27 mouse cellular contexts compared by ENCODE assay signal in the genomic region with DNA sequence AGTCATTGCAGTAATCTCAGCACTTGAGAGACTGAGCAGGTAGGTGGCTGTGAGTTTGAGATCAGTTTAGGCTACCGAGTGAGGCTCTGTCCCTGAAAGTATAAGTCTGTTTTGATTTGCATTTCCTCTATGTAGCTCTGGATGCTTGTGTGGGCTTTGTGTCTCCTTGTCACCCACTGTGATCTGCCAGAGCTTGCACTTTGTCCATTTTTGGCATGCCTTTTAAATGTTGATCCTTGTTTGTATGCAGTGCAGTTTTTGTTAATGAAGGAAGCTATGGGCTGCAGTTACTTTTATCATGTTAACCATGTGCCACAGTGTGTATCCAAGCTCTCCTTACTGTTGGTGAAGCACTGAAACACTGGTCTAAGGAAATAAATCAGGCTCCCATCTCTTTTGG. TPM values are rescaled to one million over a fixed set of nuclear protein-coding genes. Genes with fewer than 3 reads are reported as not detected.
A peak's percentile ranks its signal among the peaks of the same experiment; 100 is the strongest.
DNase-seq lines count a peak whose midpoint lies in the region; ATAC-seq and TF ChIP-seq lines count a peak whose summit lies in the region.
"Had no signal": no experiment of that assay in that cellular context is flagged by ENCODE, and none has a peak within 500 bp of the region (broad histone marks: within the 10 kb centered on the region; RNA-seq: fewer than 3 reads in every experiment).

No protein-coding gene starts in this region.

- TF ChIP-seq CTCF in left cerebral cortex, adult 2 months (IDR thresholded peaks at IDR 0.05): no peak
- no peak for TF ChIP-seq CTCF in embryonic fibroblast, embryonic 13.5 days (IDR thresholded peaks at IDR 0.05; ENCODE audit: borderline replicate concordance, insufficient read depth, low read length)

- no peak for TF ChIP-seq POLR2A in embryonic fibroblast, embryonic 13.5 days (IDR thresholded peaks at IDR 0.05; ENCODE audit: low read depth, low read length)

- no peak overlapping the region for H3K9ac ChIP-seq in embryonic facial prominence, embryonic 15.5 days
- H3K9ac ChIP-seq: forebrain, embryonic 12.5 days; heart, embryonic 13.5 days; hindbrain, embryonic 15.5 days; intestine, embryonic 15.5 days had no signal

- H3K36me3 ChIP-seq in embryonic facial prominence, embryonic 15.5 days: peaks cover 11% of the 10 kb centered on the region
- H3K36me3 ChIP-seq in embryonic facial prominence, embryonic 10.5 days (replicated peaks): peaks cover 56% of the 10 kb centered on the region
- H3K36me3 ChIP-seq: hindbrain, embryonic 15.5 days had no signal

- no peak overlapping the region for H3K4me2 ChIP-seq in embryonic facial prominence, embryonic 15.5 days (replicated peaks)
- H3K4me2 ChIP-seq: forebrain, embryonic 12.5 days; heart, embryonic 13.5 days; hindbrain, embryonic 15.5 days; intestine, embryonic 15.5 days had no signal

- H3K4me3 ChIP-seq in embryonic facial prominence, embryonic 15.5 days (replicated peaks): no peak overlapping the region
- no peak overlapping the region for H3K4me3 ChIP-seq in embryonic facial prominence, embryonic 10.5 days
- H3K4me3 ChIP-seq in left cerebral cortex, adult 2 months: no peak overlapping the region
- H3K4me3 ChIP-seq in embryonic fibroblast, embryonic 13.5 days (ENCODE audit: insufficient read depth, low read length): no peak overlapping the region
- H3K4me3 ChIP-seq: erythroblast, embryonic 14.5 days; forebrain, embryonic 12.5 days; heart, adult 2 months; heart, embryonic 10.5 days; heart, embryonic 13.5 days; hindbrain, embryonic 15.5 days; intestine, embryonic 15.5 days had no signal

- no peak for ATAC-seq in embryonic facial prominence, embryonic 15.5 days (ENCODE audit: insufficient number of reproducible peaks, low FRiP score, low TSS enrichment, low read depth)
- ATAC-seq in monocyte, adult 5-6 weeks (replicated peaks; ENCODE audit: insufficient number of reproducible peaks, low FRiP score, low TSS enrichment, poor library complexity, severe bottlenecking): no peak
- ATAC-seq: forebrain, embryonic 16.5 days; intestine, embryonic 15.5 days had no signal

- DNase-seq in embryonic facial prominence, embryonic 10.5 days (ENCODE audit: low spot score): no peak
- no peak for DNase-seq in left cerebral cortex, adult 2 months (ENCODE audit: extremely low spot score in 1 of 2, low spot score in 2 of 2)
- no peak for DNase-seq in left cerebral cortex, adult 9 months (ENCODE audit: low spot score in 2 of 2)
- DNase-seq in R1 (ENCODE audit: low read depth, low spot score): peak; percentile 95
- no peak for DNase-seq in adrenal gland, adult (ENCODE audit: inconsistent age in 2 of 2, low spot score in 1 of 2)
- DNase-seq: adrenal gland, adult 2 months; adrenal gland, postnatal 14 days; cerebellum, adult 11-12 months; cerebellum, adult 8-10 months; cerebellum, postnatal 10 days; cerebellum, postnatal 36 days; embryo, embryonic 11 days; gastrocnemius, postnatal 10 days; gastrocnemius, postnatal 36 days; heart, adult 2 months; heart, postnatal 14 days; heart, postnatal 4 days had no signal

- 0 out of 2 replicates have a peak overlapping the region, but pooled peaks have one; percentile 17 for H3K27ac ChIP-seq in embryonic facial prominence, embryonic 15.5 days (replicated peaks)
- no peak overlapping the region for H3K27ac ChIP-seq in embryonic facial prominence, embryonic 10.5 days (replicated peaks)
- peak overlapping the region; percentile 19; the same call in 1 of the 2 replicates for H3K27ac ChIP-seq in left cerebral cortex, adult 2 months
- peak overlapping the region; percentile 64; the same call in 1 of the 2 replicates for H3K27ac ChIP-seq in embryonic fibroblast, embryonic 13.5 days (ENCODE audit: insufficient read depth, low read length)
- H3K27ac ChIP-seq: forebrain, embryonic 12.5 days; heart, adult 2 months; heart, embryonic 10.5 days; heart, embryonic 13.5 days; hindbrain, embryonic 15.5 days; intestine, embryonic 15.5 days had no signal

- H3K27me3 ChIP-seq in embryonic facial prominence, embryonic 15.5 days: no peaks in the 10 kb centered on the region
- H3K27me3 ChIP-seq in embryonic facial prominence, embryonic 10.5 days (replicated peaks; ENCODE audit: low read depth, poor library complexity, severe bottlenecking): no peaks in the 10 kb centered on the region
- H3K27me3 ChIP-seq: forebrain, embryonic 12.5 days; heart, embryonic 13.5 days; hindbrain, embryonic 15.5 days; intestine, embryonic 15.5 days had no signal

- WGBS in embryonic facial prominence, embryonic 15.5 days: 52% methylated on average over 1 of the region's 1 CpGs
- 82% methylated on average over 1 of the region's 1 CpGs for WGBS in embryonic facial prominence, embryonic 10.5 days

- intact Hi-C loops in left cerebral cortex, adult 2 months (cut with DNase I): no loop called here

- no peaks in the 10 kb centered on the region for H3K9me3 ChIP-seq in embryonic facial prominence, embryonic 15.5 days (replicated peaks)
- H3K9me3 ChIP-seq in embryonic facial prominence, embryonic 10.5 days: no peaks in the 10 kb centered on the region
- H3K9me3 ChIP-seq: forebrain, embryonic 12.5 days; heart, embryonic 10.5 days; heart, embryonic 13.5 days; hindbrain, embryonic 15.5 days; intestine, embryonic 15.5 days had no signal

- no peaks in the 10 kb centered on the region for H3K4me1 ChIP-seq in embryonic facial prominence, embryonic 15.5 days
- no peaks in the 10 kb centered on the region for H3K4me1 ChIP-seq in embryonic facial prominence, embryonic 10.5 days
- H3K4me1 ChIP-seq in embryonic fibroblast, embryonic 13.5 days (ENCODE audit: control insufficient read depth, insufficient read depth, low read length): 0 out of 2 replicates have a peak, but pooled peaks cover 2% of the 10 kb centered on the region
- H3K4me1 ChIP-seq: heart, embryonic 10.5 days; heart, embryonic 13.5 days; hindbrain, embryonic 15.5 days; intestine, embryonic 15.5 days had no signal

RNA-seq across cellular contexts. Expression of a gene that starts 21.5 kb away (rescaled TPM):
- 72.1 and 85.8 TPM in 2 replicates for polyA plus RNA-seq in embryonic facial prominence, embryonic 15.5 days (2015; fragmentation: Nextera tagmentation; extraction: Ambion mirVana)
- 70.3 and 74.5 TPM in 2 replicates for polyA plus RNA-seq in embryonic facial prominence, embryonic 10.5 days (2016; fragmentation: Nextera tagmentation; extraction: Ambion mirVana)
- 10 to 100 TPM; 82.7 to 85.6 TPM for total RNA-seq in left cerebral cortex, adult 2 months (2021)
- polyA plus RNA-seq in embryonic fibroblast, embryonic 13.5 days (2011; ENCODE audit: insufficient read length, low read depth, missing spikeins): 32.3 and 39.4 TPM in 2 replicates
- total RNA-seq in monocyte, adult 5-6 weeks (2017): 25.7 to 71.4 TPM (median 66.4 TPM) in 3 replicates

RNA-seq across cellular contexts. Expression of a gene that starts 37.7 kb away (rescaled TPM):
- 643 and 665 TPM in 2 replicates for polyA plus RNA-seq in embryonic facial prominence, embryonic 15.5 days (2015; fragmentation: Nextera tagmentation; extraction: Ambion mirVana)
- 557 and 577 TPM in 2 replicates for polyA plus RNA-seq in embryonic facial prominence, embryonic 10.5 days (2016; fragmentation: Nextera tagmentation; extraction: Ambion mirVana)
- total RNA-seq in left cerebral cortex, adult 2 months (2021): 100 to 1,000 TPM; 286 to 301 TPM
- 391 and 520 TPM in 2 replicates for polyA plus RNA-seq in embryonic fibroblast, embryonic 13.5 days (2011; ENCODE audit: insufficient read length, low read depth, missing spikeins)
- 1,407 to 1,708 TPM (median 1,696 TPM) in 3 replicates for total RNA-seq in monocyte, adult 5-6 weeks (2017)
